Mouse (Mus musculus) bone marrow, adult 2 months (tissue): Measurements from ENCODE around the gene Ric8b.

Experiments
- CTCF ChIP-seq: fragments of 200-500 bp; IDR thresholded peaks from 2 replicates; pipeline ENCODE4 v1.5.1; 2011; ENCODE audit warnings: low read length, control low read depth; ENCODE audit not compliant: control insufficient read depth, insufficient read depth
- POLR2A ChIP-seq: fragments of 200-500 bp; IDR thresholded peaks from 2 replicates; pipeline ENCODE4 v1.6.1; 2011; ENCODE audit warnings: low read depth, mild to moderate bottlenecking, control low read depth, low read length, borderline replicate concordance; ENCODE audit not compliant: control insufficient read depth

DNA sequence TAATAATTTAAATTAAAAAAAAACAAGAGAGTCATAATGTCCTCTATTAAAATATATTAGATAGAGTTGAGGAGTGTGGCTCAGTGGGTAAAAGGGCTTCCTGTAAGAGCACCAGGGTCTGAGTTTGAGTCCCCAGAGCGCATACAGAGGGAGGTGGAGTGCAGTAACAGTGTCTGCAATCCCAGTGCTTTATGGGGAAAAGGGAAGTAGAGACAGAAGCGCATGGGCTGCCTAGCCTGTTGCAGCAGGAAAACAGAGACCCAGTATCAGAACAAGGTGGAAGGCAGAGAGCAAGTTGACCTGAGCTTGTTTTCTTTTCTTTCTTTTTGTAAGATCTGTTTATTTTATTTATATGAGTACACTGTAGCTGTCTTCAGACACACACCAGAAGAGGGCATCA lies 41.2 kb downstream of the Ric8b start:
- no peak for TF ChIP-seq CTCF
- TF ChIP-seq POLR2A, result no peak
